Mouse (Mus musculus) urinary bladder, adult 2 months (tissue): ENCODE results near the gene Rhox9. TPM values are rescaled to one million over a fixed set of nuclear protein-coding genes. Genes with fewer than 3 reads are reported as not detected.
"Not testable (repeated sequence)": the region's sequence is repeated elsewhere in the genome, so short reads cannot be mapped to it uniquely, and the experiment has no call there.

Experiments
- DNase-seq: peaks from one replicate; pipeline ENCODE4 v3.0.0; 2022; ENCODE audit warnings: low spot score
- polyA plus RNA-seq: library from polyadenylated mRNA; depleted of rRNA; stranded (reverse); fragments of >200 nt; gene quantifications from 2 replicates; pipeline ENCODE4 v1.2.3, GENCODE M21; 2012; rRNA removed

The Rhox9 gene
- polyA plus RNA-seq = not detected in 2 replicates

- DNase-seq = not testable (repeated sequence)
Measured at GRCm38 (mm10) chrX:37901670-37902069, at the start of gene Rhox9. Rhox9 (minus strand) TSS chrX:37901770.

GRCm38 (mm10) chrX:37916311-37916710 lies 14.7 kb upstream of the Rhox9 start:
- DNase-seq = no peak

GRCm38 (mm10) chrX:37908581-37908980 lies 7.0 kb upstream of the Rhox9 start:
- no peak for DNase-seq

GRCm38 (mm10) chrX:37903727-37904126 lies 2.2 kb upstream of the Rhox9 start:
- DNase-seq = no peak

- not testable (repeated sequence) for DNase-seq
Measured at GRCm38 (mm10) chrX:37897132-37897531, 4.4 kb downstream of the Rhox9 start, which contains the start of gene Rhox7b. Rhox7b (minus strand) TSS chrX:37897232.

GRCm38 (mm10) chrX:37878844-37879243 lies 22.7 kb downstream of the Rhox9 start, which contains the start of gene Rhox8:
Rhox8 (minus strand) TSS chrX:37878944.
- DNase-seq = no peak

GRCm38 (mm10) chrX:37871641-37872040 lies 29.9 kb downstream of the Rhox9 start:
- no peak for DNase-seq

Other genes starting within 250 kb of the Rhox9 start
- gene Rhox3h, start 233.0 kb downstream of the Rhox9 start, polyA plus RNA-seq = not detected in 2 replicates
- not detected in 2 replicates for gene Rhox2h, start 228.5 kb downstream of the Rhox9 start, polyA plus RNA-seq
- gene Rhox5, start 96.9 kb downstream of the Rhox9 start, polyA plus RNA-seq = 8.6 and 9.8 TPM in 2 replicates
- gene Rhox6, start 74.9 kb downstream of the Rhox9 start, polyA plus RNA-seq = 0.06 TPM in 1 of 2 replicates, not detected in the other
- gene Rhox7a, start 70.1 kb downstream of the Rhox9 start, polyA plus RNA-seq = 0.19 and 0.67 TPM in 2 replicates
- gene Rhox8, start 22.8 kb downstream of the Rhox9 start, polyA plus RNA-seq = 0.09 TPM in 1 of 2 replicates, not detected in the other
- 0.06 and 0.10 TPM in 2 replicates for gene Rhox7b, start 4.5 kb downstream of the Rhox9 start, polyA plus RNA-seq
- not detected in 2 replicates for gene Btg1-ps1, start 117.0 kb upstream of the Rhox9 start, polyA plus RNA-seq
- gene Btg1-ps2, start 141.3 kb upstream of the Rhox9 start, polyA plus RNA-seq = not detected in 2 replicates
- gene Rhox10, start 164.7 kb upstream of the Rhox9 start, polyA plus RNA-seq = not detected in 2 replicates
- not detected in 2 replicates for gene Rhox11, start 183.4 kb upstream of the Rhox9 start, polyA plus RNA-seq
- gene Rhox12, start 209.1 kb upstream of the Rhox9 start, polyA plus RNA-seq = not detected in 2 replicates
- not detected in 2 replicates for gene Rhox13, start 219.4 kb upstream of the Rhox9 start, polyA plus RNA-seq